Mouse (Mus musculus): Measurements from ENCODE around the gene Pomp.
"Not testable (repeated sequence)": the region's sequence is repeated elsewhere in the genome, so short reads cannot be mapped to it uniquely, and the experiment has no call there.

Gene Pomp

GRCm38 (mm10) chr5:147850194-147850593 lies 10.1 kb upstream of the Pomp start:
- no peak for DNase-seq (ENCODE audit: low spot score in 2 of 2)

GRCm38 (mm10) chr5:147860076-147860448 lies 199 bp upstream of the Pomp start:
- no peak for DNase-seq (ENCODE audit: low spot score in 2 of 2)

- no peak for DNase-seq (ENCODE audit: low spot score in 2 of 2)
Measured at GRCm38 (mm10) chr5:147868674-147869073, 8.4 kb downstream of the Pomp start.

- DNase-seq (ENCODE audit: low spot score in 2 of 2): no peak
Measured at GRCm38 (mm10) chr5:147869568-147869967, 9.3 kb downstream of the Pomp start.

GRCm38 (mm10) chr5:147870296-147870695 lies 10.0 kb downstream of the Pomp start:
- no peak for DNase-seq (ENCODE audit: low spot score in 2 of 2)

GRCm38 (mm10) chr5:147871091-147871820 lies 11.0 kb downstream of the Pomp start:
- no peak for DNase-seq (ENCODE audit: low spot score in 2 of 2)

GRCm38 (mm10) chr5:147874491-147875065 lies 14.3 kb downstream of the Pomp start:
- DNase-seq (ENCODE audit: low spot score in 2 of 2): no peak

GRCm38 (mm10) chr5:147875210-147875609 lies 14.9 kb downstream of the Pomp start:
- DNase-seq (ENCODE audit: low spot score in 2 of 2): no peak

- no peak for DNase-seq (ENCODE audit: low spot score in 2 of 2)
Measured at GRCm38 (mm10) chr5:147877520-147877919, 17.3 kb downstream of the Pomp start.

- DNase-seq (ENCODE audit: low spot score in 2 of 2): no peak
Measured at GRCm38 (mm10) chr5:147879971-147880682, 19.9 kb downstream of the Pomp start.

GRCm38 (mm10) chr5:147883581-147883980 lies 23.3 kb downstream of the Pomp start:
- DNase-seq (ENCODE audit: low spot score in 2 of 2): no peak

- no peak for DNase-seq (ENCODE audit: low spot score in 2 of 2)
Measured at GRCm38 (mm10) chr5:147888313-147889297, 28.3 kb downstream of the Pomp start.

GRCm38 (mm10) chr5:147892735-147893134 lies 32.5 kb downstream of the Pomp start:
- DNase-seq (ENCODE audit: low spot score in 2 of 2): no peak

- DNase-seq (ENCODE audit: low spot score in 2 of 2): no peak
Measured at GRCm38 (mm10) chr5:147893143-147893542, 32.9 kb downstream of the Pomp start.

GRCm38 (mm10) chr5:147893766-147894454 lies 33.6 kb downstream of the Pomp start:
- no peak for DNase-seq (ENCODE audit: low spot score in 2 of 2)

- peak; percentile 94 to 97 for DNase-seq (ENCODE audit: low spot score in 2 of 2)
Measured at GRCm38 (mm10) chr5:147894455-147895076, 34.3 kb downstream of the Pomp start, which contains the start of gene Slc46a3. TSS of gene Slc46a3 (minus strand) at chr5:147894815.

GRCm38 (mm10) chr5:147895436-147896198 lies 35.4 kb downstream of the Pomp start:
- peak; percentile 13 to 28 for DNase-seq (ENCODE audit: low spot score in 2 of 2)

GRCm38 (mm10) chr5:147896501-147896900 lies 36.2 kb downstream of the Pomp start:
- DNase-seq (ENCODE audit: low spot score in 2 of 2): not testable (repeated sequence)

GRCm38 (mm10) chr5:147898254-147898653 lies 38.0 kb downstream of the Pomp start:
- no peak for DNase-seq (ENCODE audit: low spot score in 2 of 2)
